1 mouse cellular context compared by ENCODE assay signal in the genomic region with DNA sequence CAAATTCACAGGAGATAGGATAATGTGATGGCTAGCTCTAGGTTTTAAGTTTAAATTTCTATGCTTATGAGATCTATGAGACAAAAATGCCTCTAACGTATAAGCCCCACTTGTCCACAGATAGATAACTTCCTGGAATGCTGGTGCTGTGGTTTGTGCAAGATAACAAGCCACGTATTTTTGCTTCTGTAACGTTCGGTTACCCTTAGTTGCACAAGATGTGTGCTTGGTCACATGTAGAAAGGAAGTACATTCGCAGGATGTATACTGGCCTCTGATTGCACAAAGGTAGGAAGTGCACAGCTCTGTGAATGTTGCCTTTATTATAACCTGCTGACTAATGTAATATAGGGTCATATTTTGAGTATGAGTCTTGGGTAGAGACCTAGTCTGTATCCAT.
TF ChIP-seq lines count a peak whose summit lies in the region.

No protein-coding gene starts in this region.

TF ChIP-seq in MEL, 35 proteins besides CTCF, POLR2A, EP300 and RAD21 (continued from another document):
- TF ChIP-seq ELF1 (IDR thresholded peaks at IDR 0.05; ENCODE audit: low read depth, low read length), result peak; percentile 81
- peak; percentile 64 for TF ChIP-seq HCFC1 (IDR thresholded peaks at IDR 0.05; ENCODE audit: low read depth, low read length)
- TF ChIP-seq SIN3A (IDR thresholded peaks at IDR 0.05; ENCODE audit: low read length), result peak; percentile 96
- TF ChIP-seq GABPA (IDR thresholded peaks at IDR 0.05; ENCODE audit: low read depth, low read length), result no peak
- no peak for TF ChIP-seq E2F4 (IDR thresholded peaks at IDR 0.05; ENCODE audit: borderline replicate concordance, low read depth, low read length)
- TF ChIP-seq MYB (IDR thresholded peaks at IDR 0.05; ENCODE audit: low read depth, low read length), result peak; percentile 95
- TF ChIP-seq NELFE (IDR thresholded peaks at IDR 0.05; ENCODE audit: low read depth, low read length), result no peak
- no peak for TF ChIP-seq ZNF384 (IDR thresholded peaks at IDR 0.05; ENCODE audit: low read depth, low read length)
- TF ChIP-seq POLR2AphosphoS5 (IDR thresholded peaks at IDR 0.05; ENCODE audit: borderline replicate concordance, low read depth, low read length), result no peak
